Mouse (Mus musculus): Measurements from ENCODE around the gene Stxbp1.

Stxbp1 gene

GRCm38 (mm10) chr2:32752181-32752580 lies 94.9 kb downstream of the Stxbp1 start:
- DNase-seq (ENCODE audit: low spot score) = no peak

GRCm38 (mm10) chr2:32751665-32752033 lies 95.4 kb downstream of the Stxbp1 start:
- no peak for DNase-seq (ENCODE audit: low spot score)

GRCm38 (mm10) chr2:32750887-32751664 lies 96.0 kb downstream of the Stxbp1 start:
- DNase-seq (ENCODE audit: low spot score) = no peak

GRCm38 (mm10) chr2:32750199-32750598 lies 96.8 kb downstream of the Stxbp1 start:
- no peak for DNase-seq (ENCODE audit: low spot score)

- DNase-seq (ENCODE audit: low spot score) = no peak
Observed at GRCm38 (mm10) chr2:32749082-32749481, 98.0 kb downstream of the Stxbp1 start.

- no peak for DNase-seq (ENCODE audit: low spot score)
Observed at GRCm38 (mm10) chr2:32744272-32744982, 102.6 kb downstream of the Stxbp1 start.

DNA sequence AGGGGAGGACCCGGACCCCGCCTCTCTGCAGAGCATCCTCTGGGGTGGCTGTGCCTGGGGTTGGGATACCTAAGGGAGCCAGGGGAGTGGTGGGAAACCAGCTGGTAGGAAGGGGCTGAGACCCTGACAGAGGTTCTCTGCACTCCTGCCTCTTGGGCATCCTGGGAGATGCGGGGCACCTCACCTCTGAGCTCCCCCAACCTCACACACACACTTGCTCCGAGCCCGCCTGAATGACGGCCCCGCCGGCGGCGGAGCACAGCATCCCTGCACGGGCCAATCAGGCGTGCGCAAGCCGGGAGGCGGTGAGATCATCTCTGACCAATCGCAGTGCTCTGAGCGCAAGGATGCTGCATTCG lies 104.9 kb downstream of the Stxbp1 start:
- no peak for DNase-seq (ENCODE audit: low spot score)

DNA sequence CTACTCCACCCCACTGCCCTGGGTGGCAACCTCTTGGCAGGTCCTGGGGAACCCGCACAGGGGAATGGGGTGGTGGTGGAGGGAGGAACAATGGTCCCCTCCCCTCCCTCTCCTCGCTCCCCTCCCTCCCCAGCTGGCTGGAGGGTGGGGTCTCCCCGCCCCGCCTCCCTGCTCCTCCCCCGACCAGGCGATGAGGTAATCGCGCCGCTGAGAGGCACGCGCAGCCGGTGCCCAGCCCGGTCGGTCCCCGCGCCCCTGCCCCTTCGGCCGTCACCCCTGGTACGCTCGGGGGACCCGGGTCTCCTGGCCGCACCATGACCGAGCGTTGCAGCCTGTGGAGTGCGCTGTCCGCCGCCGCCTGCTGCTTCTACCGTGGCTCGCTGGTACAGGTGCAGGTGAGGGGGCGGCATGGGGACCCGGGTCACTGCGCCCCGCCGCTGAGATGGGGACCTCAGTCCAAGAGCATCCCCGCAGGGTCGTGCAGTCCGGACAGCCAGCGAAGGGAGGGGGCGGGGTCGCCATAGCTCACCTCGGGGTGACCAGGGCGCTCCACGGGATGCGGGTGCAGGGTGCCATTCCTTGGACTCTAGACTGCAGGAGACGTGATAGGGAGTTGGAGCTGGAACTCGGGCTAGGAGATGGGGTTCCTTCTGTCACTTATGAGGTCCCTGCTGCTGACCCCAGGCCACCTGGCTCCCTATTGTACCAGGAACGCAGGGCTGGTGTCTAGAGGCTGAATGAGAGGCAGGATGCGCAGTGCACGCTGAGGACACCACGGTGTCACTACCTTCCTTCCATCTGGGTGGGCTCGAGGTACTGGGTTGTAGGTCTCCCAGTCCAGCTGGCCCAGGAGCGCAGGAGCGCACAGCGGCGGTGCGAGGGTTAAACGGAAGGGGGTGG lies 105.5 kb downstream of the Stxbp1 start:
- DNase-seq (ENCODE audit: low spot score) = no peak

DNA sequence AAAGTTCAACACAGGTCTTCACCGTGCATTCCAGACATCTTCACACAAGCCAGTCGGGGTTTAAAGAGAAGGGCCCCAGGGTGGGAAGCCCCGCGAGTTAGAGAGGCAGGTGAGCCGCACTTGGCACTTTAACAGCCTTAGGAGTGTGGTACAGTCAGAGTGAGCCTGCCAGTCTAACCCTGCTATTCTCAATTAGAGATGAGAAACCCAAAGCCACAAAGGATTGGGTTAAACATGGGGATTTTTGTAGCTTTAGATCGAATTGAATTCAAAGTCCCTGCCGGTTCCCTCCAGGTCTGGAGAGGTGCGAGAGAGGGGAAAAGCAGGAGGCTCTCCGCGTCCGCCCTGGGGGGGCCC lies 106.2 kb downstream of the Stxbp1 start, which contains the start of gene 6330409D20Rik:
Gene 6330409D20Rik (minus strand): TSS at position 101 of the 357 bp plus-strand sequence.
- no peak for DNase-seq (ENCODE audit: low spot score)

GRCm38 (mm10) chr2:32739311-32739710 lies 107.7 kb downstream of the Stxbp1 start:
- no peak for DNase-seq (ENCODE audit: low spot score)

Measured in T-cell, adult 2 months (primary cell).